Mouse (Mus musculus) forebrain, embryonic 14.5 days (tissue): ENCODE measurements at regions not wholly inside any gene's neighbourhood (a gene's known extent, or its start where the extent isn't known, plus 50 kb on each side); places are given as distances from the start of the nearest gene placed in this dataset.

Source experiments
- ATAC-seq: fragments of 200-750 bp; cut with Nextera tagmentation; 2 replicates; pipeline ENCODE4 v1.8.0; 2017; ENCODE audit warnings: mild to moderate bottlenecking, moderate library complexity
- DNase-seq: peaks from one replicate; pipeline ENCODE4 v3.0.0-alpha.2; 2015; ENCODE audit warnings: low spot score
- H3K27ac ChIP-seq: fragments of 300-500 bp; sonication (generic); 2 replicates; pipeline ENCODE4 v1.5.1; 2014; ENCODE audit warnings: low read depth, mild to moderate bottlenecking, control low read depth, low read length, moderate library complexity
- H3K27me3 ChIP-seq: fragments of 300-500 bp; sonication (generic); replicated peaks from 2 replicates; pipeline ENCODE4 v1.6.1; 2014; ENCODE audit warnings: low read length, control low read depth, mixed read lengths; ENCODE audit not compliant: control insufficient read depth, insufficient read depth
- H3K36me3 ChIP-seq: fragments of 300-500 bp; sonication (generic); 2 replicates; pipeline ENCODE4 v1.6.1; 2014; ENCODE audit warnings: low read length, control low read depth; ENCODE audit not compliant: control insufficient read depth, insufficient read depth
- H3K4me1 ChIP-seq: fragments of 300-500 bp; sonication (generic); 2 replicates; pipeline ENCODE4 v1.6.1; 2014; ENCODE audit warnings: antibody characterized with exemption, low read length, control low read depth; ENCODE audit not compliant: control insufficient read depth, insufficient read depth
- H3K4me2 ChIP-seq: fragments of 300-500 bp; sonication (generic); 2 replicates; pipeline ENCODE4 v1.6.1; 2014; ENCODE audit warnings: mild to moderate bottlenecking, control low read depth, low read length
- H3K4me3 ChIP-seq: fragments of 300-500 bp; sonication (generic); 2 replicates; pipeline ENCODE4 v1.5.1; 2014; ENCODE audit warnings: low read depth, low read length, control low read depth
- H3K9ac ChIP-seq: fragments of 300-500 bp; sonication (generic); 2 replicates; pipeline ENCODE4 v1.6.1; 2014; ENCODE audit warnings: mild to moderate bottlenecking, low read length, control low read depth, moderate library complexity
- H3K9me3 ChIP-seq: fragments of 300-500 bp; sonication (generic); replicated peaks from 2 replicates; pipeline ENCODE4 v1.6.1; 2016; ENCODE audit warnings: low read length, control low read depth, mixed read lengths; ENCODE audit not compliant: control insufficient read depth
- WGBS: fragments of 180-500 bp; shearing (Covaris S2); extraction: QIAGEN DNeasy Blood & Tissue Kit; methylation state at CpG from one replicate; pipeline ENCODE4 v1.1.7; 2014; 5-methylcytosine and 5-hydroxymethylcytosine counted together

DNA sequence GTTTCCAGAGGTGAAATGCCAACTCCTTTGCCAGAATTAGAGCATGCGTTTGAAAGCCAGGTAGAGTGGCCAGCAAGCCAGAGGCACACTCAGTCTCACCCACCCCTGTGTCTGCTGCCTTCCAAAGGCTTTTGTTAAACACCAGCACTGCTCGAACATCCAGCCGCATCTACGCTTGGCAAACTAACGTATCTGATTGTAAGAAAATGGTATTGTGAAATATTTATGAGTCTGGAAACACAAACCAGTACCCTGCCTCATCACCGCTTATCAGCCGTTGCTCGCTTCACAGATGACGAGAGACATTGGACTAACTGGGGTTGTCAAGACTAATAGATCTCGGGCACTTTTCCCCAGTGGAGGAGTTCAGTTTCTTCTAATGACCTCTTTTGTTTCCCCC, 287.3 kb downstream of the Rwdd3 start:
- H3K36me3 ChIP-seq: no peaks in the 10 kb centered on the region
- H3K27ac ChIP-seq: no peak overlapping the region
- H3K4me1 ChIP-seq: no peaks in the 10 kb centered on the region; the same call in 1 of the 2 replicates
- H3K9ac ChIP-seq: no peak overlapping the region
- no peaks in the 10 kb centered on the region for H3K9me3 ChIP-seq
- H3K4me3 ChIP-seq: no peak overlapping the region
- no peak overlapping the region for H3K4me2 ChIP-seq
- WGBS: 42% methylated on average over 10 of the region's 10 CpGs
- ATAC-seq (no peak), DNase-seq (no peak)
- no peaks in the 10 kb centered on the region for H3K27me3 ChIP-seq

DNA sequence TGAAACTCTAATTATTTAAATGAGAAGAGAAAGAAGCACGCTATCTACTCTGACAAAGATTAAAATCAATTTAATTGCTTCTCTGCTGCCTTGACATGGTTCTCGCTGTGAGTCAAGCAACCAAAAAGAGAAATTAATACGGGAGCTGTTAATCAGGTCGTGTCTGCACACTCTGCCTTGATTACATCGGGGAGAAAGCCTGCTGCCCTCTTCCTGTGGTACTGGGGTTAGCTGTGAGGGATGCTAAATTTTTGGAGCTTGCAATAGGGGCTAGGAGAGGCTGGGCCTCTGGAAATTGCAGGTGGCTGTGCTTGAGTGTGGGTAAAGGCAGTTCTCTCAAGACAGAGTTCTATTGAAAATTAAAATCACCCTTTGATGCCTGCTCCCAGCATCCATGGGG, 287.8 kb downstream of the Rwdd3 start:
- no peaks in the 10 kb centered on the region for H3K36me3 ChIP-seq
- no peaks in the 10 kb centered on the region for H3K27me3 ChIP-seq
- H3K27ac ChIP-seq: no peak overlapping the region
- H3K4me2 ChIP-seq: no peak overlapping the region
- no peaks in the 10 kb centered on the region; the same call in 1 of the 2 replicates for H3K4me1 ChIP-seq
- H3K9ac ChIP-seq: no peak overlapping the region
- H3K9me3 ChIP-seq: no peaks in the 10 kb centered on the region
- WGBS: 14% methylated on average over 5 of the region's 5 CpGs
- peak; percentile 38 for ATAC-seq
- no peak overlapping the region for H3K4me3 ChIP-seq
- peak; percentile 39 for DNase-seq

DNA sequence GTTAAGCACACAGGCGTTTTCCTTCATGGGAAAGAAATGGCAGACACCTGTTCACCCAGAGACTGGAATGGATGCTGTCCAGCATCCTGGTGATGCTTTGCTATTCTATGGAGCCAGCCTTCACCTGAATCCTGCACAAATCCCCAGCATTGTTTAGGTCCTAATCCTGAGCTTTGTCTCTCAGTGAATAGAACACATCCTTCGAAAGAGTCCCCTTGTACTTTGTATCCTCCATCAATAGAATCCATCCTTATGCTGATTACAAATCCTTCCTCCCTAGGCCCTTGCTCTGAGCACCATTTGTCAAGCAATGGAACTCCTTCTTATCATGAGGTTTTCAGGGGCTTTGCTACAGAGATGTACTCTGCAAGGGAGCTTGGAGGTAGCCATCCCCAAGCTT, 292.1 kb downstream of the Rwdd3 start:
- Histone ChIP-seq H3K36me3 (no peaks in the 10 kb centered on the region), H3K4me3 (no peak overlapping the region), H3K9ac (no peak overlapping the region), H3K4me1 (peaks cover 5% of the 10 kb centered on the region), H3K27me3 (no peaks in the 10 kb centered on the region), H3K9me3 (no peaks in the 10 kb centered on the region), H3K27ac (no peak overlapping the region), H3K4me2 (no peak overlapping the region)
- DNase-seq: no peak
- WGBS: 44% methylated on average over 2 of the region's 2 CpGs
- no peak for ATAC-seq

DNA sequence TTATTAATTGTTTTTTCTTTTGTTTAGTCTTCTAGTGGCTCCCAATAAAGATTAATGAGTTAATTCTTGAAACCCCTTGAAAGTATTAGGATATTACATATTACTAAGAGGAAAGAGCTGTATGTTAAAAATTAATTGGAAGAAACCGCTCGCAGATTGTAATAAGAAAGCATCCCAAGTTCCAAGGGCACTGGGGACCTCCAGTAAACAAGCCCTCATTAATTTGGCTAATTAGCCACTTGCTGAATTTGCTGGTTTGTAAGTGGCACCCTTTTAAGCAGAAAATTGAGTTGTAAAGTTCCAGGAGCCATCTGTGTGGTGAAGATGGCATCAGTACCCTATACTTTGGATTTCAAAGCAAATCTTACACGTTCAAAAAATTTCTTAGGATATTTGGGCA, 295.8 kb downstream of the Rwdd3 start:
- Histone ChIP-seq H3K4me2 (no peak overlapping the region), H3K36me3 (no peaks in the 10 kb centered on the region), H3K27ac (no peak overlapping the region), H3K27me3 (no peaks in the 10 kb centered on the region), H3K4me3 (no peak overlapping the region), H3K9me3 (no peaks in the 10 kb centered on the region), H3K9ac (no peak overlapping the region), H3K4me1 (peaks cover 5% of the 10 kb centered on the region; the same call in 1 of the 2 replicates)
- ATAC-seq: peak; percentile 42; the same call in 1 of the 2 replicates
- WGBS: 28% methylated on average over 3 of the region's 3 CpGs
- peak; percentile 74 for DNase-seq

DNA sequence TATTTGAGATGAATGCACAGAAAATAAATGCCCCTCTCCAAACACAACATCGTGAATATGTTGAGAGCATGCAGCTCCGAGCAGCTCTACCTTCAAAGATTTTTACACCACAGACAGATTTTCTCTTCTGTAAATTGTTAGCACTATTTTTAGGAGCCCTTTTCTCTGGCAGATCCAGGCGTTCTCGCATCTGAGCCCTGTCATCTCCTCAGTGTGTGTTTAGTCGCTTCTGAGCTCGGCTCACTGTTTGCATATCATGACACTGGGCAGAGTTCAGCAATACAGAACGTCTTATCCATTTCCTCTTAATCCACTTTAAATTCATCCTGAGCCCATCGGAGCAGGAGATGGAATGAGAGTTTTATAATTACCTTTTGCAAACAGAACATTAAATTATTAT, 306.5 kb downstream of the Rwdd3 start:
- H3K27ac ChIP-seq: peak overlapping the region; percentile 5; the same call in 1 of the 2 replicates
- H3K4me3 ChIP-seq: no peak overlapping the region
- no peaks in the 10 kb centered on the region for H3K9me3 ChIP-seq
- no peaks in the 10 kb centered on the region for H3K36me3 ChIP-seq
- H3K9ac ChIP-seq: no peak overlapping the region; the same call in 1 of the 2 replicates
- no peaks in the 10 kb centered on the region for H3K27me3 ChIP-seq
- no peak overlapping the region for H3K4me2 ChIP-seq
- DNase-seq (no peak), ATAC-seq (no peak)
- 72% methylated on average over 8 of the region's 8 CpGs for WGBS
- H3K4me1 ChIP-seq: no peaks in the 10 kb centered on the region

DNA sequence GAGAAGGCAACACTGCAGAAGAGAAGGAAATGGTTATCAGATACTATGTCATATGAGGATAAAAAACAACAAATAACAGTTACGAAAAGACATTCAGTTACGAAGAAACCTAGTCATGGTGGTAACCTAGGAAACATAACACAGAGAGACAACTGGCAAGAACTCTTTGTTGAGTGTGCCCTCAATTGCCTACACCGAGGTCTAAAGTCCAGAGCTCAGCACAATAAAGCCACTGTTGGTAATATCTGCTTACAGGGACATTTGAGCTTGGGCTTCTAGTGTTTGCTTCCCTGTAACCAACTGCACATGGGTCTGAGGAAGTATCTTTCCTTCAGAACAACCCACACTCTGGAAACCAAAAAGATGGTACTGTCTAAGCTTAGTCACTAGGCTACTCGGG, 309.9 kb downstream of the Rwdd3 start:
- ATAC-seq (no peak), DNase-seq (no peak)
- Histone ChIP-seq H3K4me2 (no peak overlapping the region), H3K4me3 (no peak overlapping the region), H3K9me3 (no peaks in the 10 kb centered on the region), H3K36me3 (no peaks in the 10 kb centered on the region), H3K27ac (no peak overlapping the region), H3K4me1 (no peaks in the 10 kb centered on the region), H3K27me3 (no peaks in the 10 kb centered on the region), H3K9ac (no peak overlapping the region)
- 90% methylated on average over 4 of the region's 4 CpGs for whole genome bisulfite sequencing

DNA sequence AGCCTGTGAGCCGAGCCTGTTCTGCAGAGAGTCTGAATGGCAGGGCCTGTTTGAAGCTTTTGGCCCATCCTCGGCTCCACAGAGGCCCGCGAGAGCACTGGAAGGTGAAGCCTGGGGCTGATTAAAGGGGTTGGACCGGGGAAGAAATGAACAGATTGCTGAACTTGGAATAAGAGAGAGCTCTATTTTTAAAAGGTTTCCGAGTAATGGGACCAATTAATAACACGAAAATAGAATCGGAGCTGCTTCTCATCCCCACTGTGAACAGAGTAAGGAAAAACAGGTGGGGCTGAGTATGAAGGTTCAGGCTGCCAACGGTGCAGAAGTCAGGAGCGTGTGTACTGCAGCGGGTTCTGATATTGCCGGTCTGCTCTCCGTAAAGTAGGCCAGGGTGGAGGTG, 313.2 kb downstream of the Rwdd3 start:
- no peaks in the 10 kb centered on the region for H3K4me1 ChIP-seq
- no peak overlapping the region for H3K9ac ChIP-seq
- H3K36me3 ChIP-seq: no peaks in the 10 kb centered on the region
- no peak overlapping the region for H3K4me2 ChIP-seq
- H3K4me3 ChIP-seq: no peak overlapping the region
- 82% methylated on average over 13 of the region's 13 CpGs for WGBS
- DNase-seq: no peak
- no peak overlapping the region for H3K27ac ChIP-seq
- no peaks in the 10 kb centered on the region for H3K9me3 ChIP-seq
- no peak for ATAC-seq
- no peaks in the 10 kb centered on the region for H3K27me3 ChIP-seq

DNA sequence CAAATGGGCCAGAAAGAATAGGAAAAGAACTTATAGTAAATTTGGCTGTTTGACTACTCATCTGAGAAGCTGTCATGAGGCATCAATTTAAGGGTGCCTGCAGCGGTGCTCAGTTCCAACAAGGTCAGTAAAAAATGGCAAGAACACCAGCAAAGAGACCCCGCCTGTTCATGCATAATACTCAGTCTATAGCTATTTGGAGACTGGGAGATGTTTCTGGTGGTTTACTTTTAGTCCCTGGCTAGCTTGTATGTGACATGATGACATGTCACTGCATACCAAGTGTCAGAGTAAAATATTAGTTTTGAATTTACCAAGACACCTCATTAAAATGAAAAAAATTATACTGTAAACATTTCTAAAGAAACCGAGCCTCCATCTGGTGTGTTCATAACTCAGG, 317.2 kb downstream of the Rwdd3 start:
- ATAC-seq (no peak), DNase-seq (no peak)
- H3K4me3 ChIP-seq: no peak overlapping the region
- H3K4me1 ChIP-seq: no peaks in the 10 kb centered on the region
- WGBS: 88% methylated on average over 3 of the region's 3 CpGs
- no peaks in the 10 kb centered on the region for H3K9me3 ChIP-seq
- H3K27me3 ChIP-seq: no peaks in the 10 kb centered on the region
- no peaks in the 10 kb centered on the region for H3K36me3 ChIP-seq
- H3K27ac ChIP-seq: no peak overlapping the region
- no peak overlapping the region for H3K9ac ChIP-seq
- H3K4me2 ChIP-seq: no peak overlapping the region

DNA sequence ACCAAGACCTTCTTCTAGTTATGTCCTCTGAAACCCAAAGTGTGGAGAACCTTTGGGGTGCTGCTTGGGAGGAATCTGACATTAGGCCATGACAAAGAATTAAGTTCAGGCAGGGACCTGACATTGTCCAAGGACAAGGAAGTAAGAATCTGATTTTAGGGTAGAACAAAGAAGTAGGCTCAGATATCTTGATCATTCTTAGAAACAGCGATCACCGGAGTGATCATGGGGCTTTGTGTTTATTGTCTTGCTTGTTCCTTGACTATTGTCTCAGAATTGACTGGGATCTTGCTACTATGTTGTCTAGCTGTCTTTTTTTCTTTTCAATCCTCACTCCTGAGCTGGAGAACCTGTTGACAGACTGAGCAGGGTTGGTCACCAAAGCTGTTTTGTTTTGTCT, 327.9 kb downstream of the Rwdd3 start:
- Histone ChIP-seq H3K4me3 (no peak overlapping the region), H3K4me2 (no peak overlapping the region), H3K27me3 (no peaks in the 10 kb centered on the region), H3K9ac (no peak overlapping the region), H3K4me1 (no peaks in the 10 kb centered on the region), H3K27ac (no peak overlapping the region), H3K36me3 (no peaks in the 10 kb centered on the region), H3K9me3 (no peaks in the 10 kb centered on the region)
- DNase-seq (no peak), ATAC-seq (no peak)
- WGBS: 97% methylated on average over 2 of the region's 2 CpGs
